Mouse (Mus musculus): ENCODE measurements around the gene Ehmt2.

Ehmt2 gene

GRCm38 (mm10) chr17:34899053-34899889 is 1.0 kb downstream of the Ehmt2 start:
- TF ChIP-seq GATA4 (IDR thresholded peaks at IDR 0.05; ENCODE audit: insufficient replicate concordance, low read length), result no peak

- TF ChIP-seq GATA4 (IDR thresholded peaks at IDR 0.05; ENCODE audit: insufficient replicate concordance, low read length), result no peak
These were observed 1.6 kb downstream of the Ehmt2 start for GRCm38 (mm10) chr17:34899890-34900243.

- TF ChIP-seq GATA4 (IDR thresholded peaks at IDR 0.05; ENCODE audit: insufficient replicate concordance, low read length), result no peak
These were observed 4.6 kb downstream of the Ehmt2 start for GRCm38 (mm10) chr17:34902895-34903294.

GRCm38 (mm10) chr17:34910982-34911381 is 12.7 kb downstream of the Ehmt2 start:
- no peak for TF ChIP-seq GATA4 (IDR thresholded peaks at IDR 0.05; ENCODE audit: insufficient replicate concordance, low read length)

- TF ChIP-seq GATA4 (IDR thresholded peaks at IDR 0.05; ENCODE audit: insufficient replicate concordance, low read length), result no peak
These were observed 13.7 kb downstream of the Ehmt2 start for GRCm38 (mm10) chr17:34911945-34912351.

GRCm38 (mm10) chr17:34913930-34914665 is 15.8 kb downstream of the Ehmt2 start, which contains the start of gene Slc44a4:
Gene Slc44a4 (plus strand): TSS chr17:34914466.
- no peak for TF ChIP-seq GATA4 (IDR thresholded peaks at IDR 0.05; ENCODE audit: insufficient replicate concordance, low read length)

GRCm38 (mm10) chr17:34915410-34915831 is 17.2 kb downstream of the Ehmt2 start:
- TF ChIP-seq GATA4 (IDR thresholded peaks at IDR 0.05; ENCODE audit: insufficient replicate concordance, low read length), result no peak

- no peak for TF ChIP-seq GATA4 (IDR thresholded peaks at IDR 0.05; ENCODE audit: insufficient replicate concordance, low read length)
These were observed 18.0 kb downstream of the Ehmt2 start for GRCm38 (mm10) chr17:34916316-34916715.

- TF ChIP-seq GATA4 (IDR thresholded peaks at IDR 0.05; ENCODE audit: insufficient replicate concordance, low read length), result no peak
These were observed 18.9 kb downstream of the Ehmt2 start for GRCm38 (mm10) chr17:34917188-34917587.

- TF ChIP-seq GATA4 (IDR thresholded peaks at IDR 0.05; ENCODE audit: insufficient replicate concordance, low read length), result no peak
These were observed 24.7 kb downstream of the Ehmt2 start for GRCm38 (mm10) chr17:34922939-34923338.

- TF ChIP-seq GATA4 (IDR thresholded peaks at IDR 0.05; ENCODE audit: insufficient replicate concordance, low read length), result no peak
These were observed 26.0 kb downstream of the Ehmt2 start for GRCm38 (mm10) chr17:34924258-34924657.

GRCm38 (mm10) chr17:34927306-34928019 is 29.2 kb downstream of the Ehmt2 start:
- no peak for TF ChIP-seq GATA4 (IDR thresholded peaks at IDR 0.05; ENCODE audit: insufficient replicate concordance, low read length)

GRCm38 (mm10) chr17:34928841-34929240 is 30.6 kb downstream of the Ehmt2 start:
- TF ChIP-seq GATA4 (IDR thresholded peaks at IDR 0.05; ENCODE audit: insufficient replicate concordance, low read length), result no peak

- TF ChIP-seq GATA4 (IDR thresholded peaks at IDR 0.05; ENCODE audit: insufficient replicate concordance, low read length), result peak; percentile 30; the same call in 1 of the 2 replicates
These were observed 32.9 kb downstream of the Ehmt2 start, which contains the start of gene Neu1 for GRCm38 (mm10) chr17:34931061-34931734. Gene Neu1 (plus strand): TSS chr17:34931253.

GRCm38 (mm10) chr17:34931735-34932098 is 33.4 kb downstream of the Ehmt2 start:
- no peak for TF ChIP-seq GATA4 (IDR thresholded peaks at IDR 0.05; ENCODE audit: insufficient replicate concordance, low read length)

All from liver, adult (tissue).